Mouse (Mus musculus) testis, postnatal 10 days (tissue): ENCODE measurements around the gene Sh2b3.
A peak's percentile ranks its signal among the peaks of the same experiment; 100 is the strongest.
"Not testable (repeated sequence)": the region's sequence is repeated elsewhere in the genome, so short reads cannot be mapped to it uniquely, and the experiment has no call there.

Source experiments
- DNase-seq: peaks from one replicate; pipeline ENCODE4 v3.0.0; 2021; ENCODE audit warnings: low spot score

The Sh2b3 gene

DNA sequence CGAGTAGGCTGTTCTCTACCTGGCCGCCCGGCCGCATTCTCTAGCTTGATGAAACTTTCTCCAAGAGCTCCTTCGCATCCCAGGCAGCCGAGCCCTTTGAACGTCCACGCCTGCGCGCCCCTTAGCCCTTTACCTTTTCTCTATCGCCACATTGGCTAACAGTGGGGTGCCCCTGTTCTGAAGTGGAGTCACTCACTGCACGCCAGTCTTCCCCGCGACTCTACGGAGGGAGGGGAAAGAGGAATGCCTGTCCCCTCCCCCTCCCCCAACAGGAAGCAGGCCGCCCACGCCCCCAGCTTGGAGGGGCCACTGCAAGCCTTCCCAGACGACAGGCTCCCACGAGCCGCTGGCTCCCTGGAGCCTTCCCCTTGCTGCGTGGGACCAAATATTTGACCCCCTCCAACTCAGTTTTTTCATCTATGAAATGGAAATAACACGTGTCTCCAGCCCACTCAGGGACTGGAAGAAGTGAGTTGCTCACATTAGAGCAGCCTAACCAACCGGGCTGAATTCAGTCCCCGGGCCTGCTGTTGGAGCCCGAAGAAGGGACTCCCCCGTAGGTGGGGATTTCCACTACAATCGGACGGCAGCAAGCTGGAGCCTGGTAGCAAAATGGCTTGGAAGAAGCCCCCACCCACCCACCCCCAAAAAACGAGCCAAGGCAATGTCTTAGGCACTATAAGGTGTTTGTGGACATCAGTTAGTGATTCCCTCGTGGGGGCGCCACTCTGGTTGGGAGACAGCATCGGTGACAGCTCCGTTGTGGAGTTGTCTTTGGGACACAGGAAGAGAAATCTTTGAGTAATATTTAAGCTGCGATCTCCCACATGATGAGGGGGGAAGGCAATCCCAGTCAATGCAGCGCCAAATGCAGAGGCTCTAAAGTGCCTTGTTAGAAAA lies at the start of gene Sh2b3:
TSS of gene Sh2b3 (minus strand) at position 206 of the 900 bp plus-strand sequence.
- DNase-seq: peak; percentile 65

DNA sequence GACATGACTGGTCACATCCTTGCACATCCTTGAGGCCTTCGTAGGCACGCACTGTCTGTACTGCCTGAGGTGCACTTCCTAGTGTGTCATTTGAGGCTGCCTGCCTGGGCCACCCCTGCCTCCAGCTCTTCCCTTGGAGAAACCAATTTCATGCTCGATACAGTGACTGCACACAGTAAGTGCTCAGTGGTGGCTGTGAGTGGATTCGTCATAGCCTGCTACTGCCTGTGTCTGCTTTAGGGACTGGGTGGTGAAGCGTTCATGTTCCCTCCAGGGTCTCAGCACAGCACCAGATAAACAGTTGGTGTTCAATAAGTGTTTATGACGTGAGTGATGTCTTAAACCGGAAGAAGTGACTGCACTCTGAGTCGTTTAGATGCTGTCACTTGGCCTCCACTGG lies 45.9 kb upstream of the Sh2b3 start:
- no peak for DNase-seq

DNA sequence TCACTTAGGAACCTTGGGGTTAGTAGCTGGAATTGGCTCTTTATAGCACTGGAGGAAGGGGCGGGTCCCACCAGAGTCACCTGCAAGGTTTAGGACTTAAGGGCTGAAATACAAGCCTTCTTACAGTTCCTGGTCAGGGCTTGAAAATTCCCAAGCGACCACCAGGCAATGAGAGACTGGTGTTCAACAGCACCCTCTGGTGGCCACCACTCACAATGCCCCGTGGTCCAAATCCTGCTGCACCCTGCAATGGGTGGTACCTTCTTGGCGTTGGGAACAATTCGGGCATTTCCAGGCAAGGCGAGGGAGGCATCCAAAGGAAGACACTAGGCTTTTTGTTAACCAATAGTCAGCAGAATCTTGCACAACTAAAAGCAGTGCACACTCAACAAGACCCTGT lies 41.8 kb upstream of the Sh2b3 start:
- peak; percentile 67 for DNase-seq

- no peak for DNase-seq
These were observed 41.3 kb upstream of the Sh2b3 start for GRCm38 (mm10) chr5:121878703-121879102.

- no peak for DNase-seq
These were observed 39.5 kb upstream of the Sh2b3 start for GRCm38 (mm10) chr5:121876901-121877300.

GRCm38 (mm10) chr5:121875041-121875440 lies 37.6 kb upstream of the Sh2b3 start:
- DNase-seq: no peak

DNA sequence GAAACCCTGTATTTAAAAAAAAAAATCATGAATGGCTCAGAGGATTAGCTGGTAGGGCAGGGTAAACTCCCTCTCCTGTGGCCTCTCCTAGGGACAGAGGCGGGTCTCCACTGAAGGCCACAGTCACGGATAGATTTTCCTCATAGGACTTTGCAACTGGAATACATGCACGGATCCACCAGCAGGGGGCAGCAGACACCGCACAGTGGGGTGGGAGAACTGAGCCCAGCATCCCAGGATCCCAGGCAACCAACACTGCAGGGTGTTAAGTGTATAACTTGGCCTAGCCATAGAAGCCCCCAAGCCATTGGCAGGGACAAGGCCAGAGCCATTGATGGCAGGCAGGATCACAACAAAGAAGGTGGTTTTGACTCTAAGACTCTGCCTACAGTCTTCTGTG lies 34.7 kb upstream of the Sh2b3 start:
- DNase-seq: peak; percentile 96

DNA sequence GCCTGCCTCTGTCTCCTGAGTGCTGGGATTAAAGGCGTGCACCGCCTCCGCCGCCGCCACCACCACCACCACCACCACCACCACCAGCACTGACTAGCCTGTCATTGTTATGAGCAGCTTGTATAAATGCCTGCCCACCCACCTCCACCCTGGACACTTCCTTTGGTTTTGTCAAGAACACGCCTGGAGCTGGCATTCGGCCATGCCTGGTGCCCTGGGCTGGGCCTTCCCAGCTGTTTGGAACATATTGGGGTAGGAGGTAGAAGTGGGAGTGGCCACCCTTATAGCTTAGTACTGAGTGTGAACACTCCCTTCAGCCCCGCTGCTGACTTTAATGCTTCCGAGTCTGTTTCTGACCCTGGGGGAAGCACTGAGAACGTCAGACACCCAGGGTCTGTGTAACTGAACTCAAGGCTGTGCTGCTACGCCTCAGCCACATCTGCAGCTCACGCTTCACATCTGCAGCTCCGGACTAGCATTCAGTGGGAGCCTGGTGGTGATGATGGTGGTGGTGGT lies 34.1 kb upstream of the Sh2b3 start:
- no peak for DNase-seq

DNA sequence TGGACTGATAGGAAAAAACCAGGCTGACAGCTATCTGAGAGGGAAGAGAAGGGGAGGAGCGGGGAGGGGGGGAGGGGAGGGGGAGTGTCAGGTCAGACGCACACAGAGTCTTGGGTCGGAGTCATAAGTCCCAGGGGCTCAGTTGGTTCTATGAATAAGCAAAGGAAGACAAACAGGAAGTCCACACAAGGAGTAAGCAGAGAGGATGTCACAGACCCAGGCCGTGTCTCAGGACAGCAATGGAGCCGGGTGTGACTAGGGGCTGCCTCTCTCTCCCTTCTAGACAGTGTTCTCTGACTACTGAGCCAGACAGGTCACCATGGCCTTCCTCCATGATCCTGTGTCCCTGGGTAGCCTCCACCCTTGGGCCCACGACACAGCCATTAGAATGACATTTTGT lies 33.4 kb upstream of the Sh2b3 start:
- no peak for DNase-seq

- no peak for DNase-seq
These were observed 30.5 kb upstream of the Sh2b3 start for GRCm38 (mm10) chr5:121867963-121868362.

- DNase-seq: no peak
These were observed 26.9 kb upstream of the Sh2b3 start for GRCm38 (mm10) chr5:121864330-121864729.

GRCm38 (mm10) chr5:121861964-121862363 lies 24.5 kb upstream of the Sh2b3 start:
- DNase-seq: no peak

GRCm38 (mm10) chr5:121858427-121858826 lies 21.0 kb upstream of the Sh2b3 start:
- DNase-seq: no peak

GRCm38 (mm10) chr5:121856740-121857139 lies 19.3 kb upstream of the Sh2b3 start:
- no peak for DNase-seq

- DNase-seq: no peak
These were observed 17.3 kb upstream of the Sh2b3 start for GRCm38 (mm10) chr5:121854768-121855167.

DNA sequence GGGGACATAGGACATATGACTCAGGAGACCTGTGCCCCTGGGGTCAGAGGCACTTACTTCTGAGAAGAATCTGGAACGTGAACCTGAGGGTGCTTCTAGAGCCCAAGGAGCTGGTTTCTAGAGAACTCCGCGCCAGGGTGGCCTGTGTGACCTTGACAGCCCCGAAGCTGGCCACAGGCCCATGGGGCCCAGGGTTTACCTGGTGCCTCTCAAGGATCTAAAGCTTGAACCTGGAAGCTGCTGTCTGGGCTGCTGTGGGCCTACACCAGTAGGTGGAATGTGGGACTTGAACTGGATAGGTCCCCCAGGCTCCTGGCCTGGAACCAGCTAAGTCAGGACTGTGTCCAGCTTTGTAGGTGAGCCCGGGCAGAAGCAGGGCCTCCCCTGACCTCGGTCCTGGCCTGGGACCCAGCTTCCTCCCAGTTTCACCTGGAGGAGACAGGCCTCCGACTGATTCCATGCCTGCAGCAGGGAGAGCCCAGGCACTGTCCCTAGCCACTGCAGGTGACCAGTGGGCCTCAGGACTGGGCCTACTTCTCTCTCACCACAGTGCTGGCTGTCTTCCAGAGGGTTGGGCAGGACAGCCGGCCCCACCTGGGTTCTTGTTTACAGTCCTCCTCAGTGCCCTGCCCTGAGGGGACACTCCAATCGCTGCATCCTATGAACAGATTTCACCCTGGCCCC lies 16.1 kb upstream of the Sh2b3 start:
- no peak for DNase-seq

GRCm38 (mm10) chr5:121849478-121850349 lies 12.3 kb upstream of the Sh2b3 start:
- no peak for DNase-seq

DNA sequence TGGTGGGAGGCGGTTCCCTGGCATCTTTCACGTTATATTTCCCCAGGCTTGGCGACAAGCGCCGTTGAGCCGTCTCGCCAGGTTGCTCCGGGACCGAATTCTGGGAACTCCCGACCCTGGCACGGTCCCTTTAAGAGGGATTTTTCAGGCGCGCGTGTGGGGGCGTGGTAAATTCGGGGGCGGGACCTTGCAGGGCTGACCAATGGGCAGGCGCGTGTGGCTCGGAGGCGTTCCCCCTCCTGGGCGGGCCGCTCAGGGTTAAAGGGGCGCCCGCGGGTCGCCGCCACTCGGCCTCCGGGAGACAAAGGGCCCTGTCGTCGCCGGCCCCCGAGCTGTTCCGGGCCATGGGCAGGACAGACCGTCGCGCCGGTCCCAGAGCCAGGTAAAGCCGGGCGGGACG lies 11.3 kb upstream of the Sh2b3 start, which contains the start of gene Pheta1:
TSS of gene Pheta1 (plus strand) at position 242 of the 400 bp plus-strand sequence.
- DNase-seq: peak; percentile 98

- DNase-seq: no peak
These were observed 10.6 kb upstream of the Sh2b3 start for GRCm38 (mm10) chr5:121848035-121848519.

- DNase-seq: not testable (repeated sequence)
These were observed 9.8 kb upstream of the Sh2b3 start for GRCm38 (mm10) chr5:121847269-121847668.

DNA sequence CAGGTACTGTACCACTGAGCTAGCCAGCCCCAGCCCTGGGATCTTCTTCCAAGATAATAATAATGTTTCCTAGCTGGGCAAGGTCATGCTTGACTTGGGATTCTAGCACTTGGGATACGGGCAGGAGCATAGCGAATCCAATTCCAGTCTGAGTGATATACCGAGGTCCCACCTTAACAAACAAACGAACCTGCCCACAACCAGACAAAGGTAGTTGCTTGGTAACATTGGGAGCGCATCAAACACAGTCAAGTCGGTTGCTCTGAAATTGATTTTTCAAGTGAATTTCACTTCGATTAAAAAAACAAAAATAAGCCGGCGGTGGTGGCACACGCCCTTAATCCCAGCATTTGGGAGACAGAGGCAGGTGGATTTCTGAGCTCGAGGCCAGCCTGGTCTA lies 8.9 kb upstream of the Sh2b3 start:
- DNase-seq: no peak

DNA sequence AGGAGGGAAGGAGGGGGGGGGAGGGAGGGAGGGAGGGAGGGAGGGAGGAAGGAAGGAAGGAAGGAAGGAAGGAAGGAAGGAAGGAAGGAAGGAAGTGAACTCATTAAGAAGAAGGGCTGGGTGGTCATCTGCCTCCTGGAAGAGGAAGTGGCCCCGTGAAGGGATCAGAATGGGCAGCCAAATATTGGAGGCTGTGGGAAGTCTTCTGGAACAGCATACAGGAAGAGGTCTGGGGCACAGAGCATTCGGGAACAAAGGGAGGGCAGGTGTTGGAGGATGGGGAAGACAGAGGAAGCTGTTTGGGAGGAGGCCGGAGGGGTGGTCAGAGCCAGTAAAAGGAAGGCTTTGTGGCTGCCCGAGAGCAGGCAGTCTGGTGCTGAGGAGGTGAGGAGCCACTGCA lies 7.9 kb upstream of the Sh2b3 start:
- no peak for DNase-seq
